ENCODE assay signal across 29 mouse cellular contexts in the genomic region with DNA sequence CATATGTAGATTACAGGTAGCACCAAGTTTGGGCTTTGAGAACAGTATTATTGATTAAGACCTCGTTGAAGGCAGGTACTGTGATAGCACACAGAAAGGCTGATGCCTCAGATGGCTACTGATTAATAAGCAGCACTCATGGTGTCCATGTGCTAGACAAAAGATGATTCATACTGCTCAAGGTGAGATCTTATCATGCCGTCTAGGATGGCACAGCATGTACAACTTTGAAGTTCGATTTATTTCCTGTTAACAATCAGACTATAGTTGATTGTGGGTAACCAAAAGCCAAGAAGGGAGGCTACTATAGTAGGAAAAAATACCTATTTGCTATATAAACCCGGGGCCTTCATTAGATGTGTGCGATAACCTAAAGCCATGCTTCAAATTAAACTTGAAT. TPM values are rescaled to one million over a fixed set of nuclear protein-coding genes. Genes with fewer than 3 reads are reported as not detected.
"Had no signal": no experiment of that assay in that cellular context is flagged by ENCODE, and none has a peak within 500 bp of the region (broad histone marks: within the 10 kb centered on the region; RNA-seq: fewer than 3 reads in every experiment).

No protein-coding gene starts in this region.

- H3K9ac ChIP-seq: liver, embryonic 13.5 days; neural tube, embryonic 13.5 days; stomach, embryonic 15.5 days had no signal

- H3K4me2 ChIP-seq: liver, embryonic 13.5 days; neural tube, embryonic 13.5 days; stomach, embryonic 15.5 days had no signal

- H3K4me3 ChIP-seq: layer of hippocampus, adult 2 months; left cerebral cortex, adult 2 months; liver, embryonic 13.5 days; neural tube, embryonic 13.5 days; stomach, embryonic 15.5 days had no signal

- H3K4me1 ChIP-seq: liver, embryonic 13.5 days; neural tube, embryonic 13.5 days; stomach, embryonic 15.5 days had no signal

- DNase-seq: kidney, adult 11 months; kidney, adult 9 months; kidney, postnatal 14 days; kidney, postnatal 4 days; layer of hippocampus, postnatal 36 days; liver, embryonic 13.5 days; lung, adult 2 months; lung, postnatal 14 days; lung, postnatal 4 days; midbrain, embryonic 14.5 days; retina, postnatal 1 day; right cerebral cortex, postnatal 25 days; spleen, adult 18-20 months; thymus, postnatal 4 days had no signal

- H3K36me3 ChIP-seq: liver, embryonic 13.5 days; neural tube, embryonic 13.5 days; stomach, embryonic 15.5 days had no signal

- H3K27ac ChIP-seq: layer of hippocampus, adult 2 months; left cerebral cortex, adult 2 months; liver, embryonic 13.5 days; neural tube, embryonic 13.5 days; stomach, embryonic 15.5 days had no signal

- H3K27me3 ChIP-seq: liver, embryonic 13.5 days; neural tube, embryonic 13.5 days; stomach, embryonic 15.5 days had no signal

- H3K9me3 ChIP-seq: liver, embryonic 13.5 days; neural tube, embryonic 13.5 days; stomach, embryonic 15.5 days had no signal

RNA-seq across cellular contexts. Expression of a gene that starts 28.1 kb away (rescaled TPM):
- total RNA-seq: layer of hippocampus, adult 2 months; layer of hippocampus, postnatal 10 days; layer of hippocampus, postnatal 36 days; left cerebral cortex, adult 2 months; left cerebral cortex, postnatal 10 days; left cerebral cortex, postnatal 36 days; liver, adult 2 months; midbrain, postnatal 0 days had no signal
- polyA plus RNA-seq: kidney, embryonic 16.5 days; limb, embryonic 11.5 days; limb, embryonic 14.5 days; liver, embryonic 13.5 days; liver, embryonic 16.5 days; lung, adult 2 months; lung, embryonic 16.5 days; midbrain, embryonic 14.5 days; midbrain, postnatal 0 days; neural tube, embryonic 13.5 days; stomach, embryonic 15.5 days had no signal

RNA-seq across cellular contexts. Expression of a gene that starts 58.9 kb away (rescaled TPM):
- total RNA-seq: layer of hippocampus, adult 2 months; layer of hippocampus, postnatal 10 days; layer of hippocampus, postnatal 36 days; left cerebral cortex, postnatal 10 days; left cerebral cortex, postnatal 36 days; liver, adult 2 months; midbrain, postnatal 0 days; neutrophil, adult 5-6 weeks had no signal
- polyA plus RNA-seq: kidney, embryonic 16.5 days; limb, embryonic 11.5 days; limb, embryonic 14.5 days; liver, adult 2 months; liver, embryonic 13.5 days; liver, embryonic 16.5 days; lung, adult 2 months; midbrain, embryonic 14.5 days; midbrain, postnatal 0 days; neural tube, embryonic 13.5 days had no signal
